Mouse (Mus musculus) heart, adult 8-10 months (tissue): Measurements from ENCODE around the gene Ifna12. TPM values are rescaled to one million over a fixed set of nuclear protein-coding genes. Genes with fewer than 3 reads are reported as not detected.
"Not testable (repeated sequence)": the region's sequence is repeated elsewhere in the genome, so short reads cannot be mapped to it uniquely, and the experiment has no call there.

Experiments
- DNase-seq: peaks from one replicate; pipeline ENCODE4 v3.0.0; 2022; ENCODE audit warnings: low spot score
- total RNA-seq, 4 experiments: library from RNA; stranded (reverse); gene quantifications; 2 replicates each; pipeline ENCODE4 v1.2.4; 2022

Ifna12 gene
- not detected for total RNA-seq

GRCm38 (mm10) chr4:88603276-88603675 is at the start of gene Ifna12:
Gene Ifna12, minus strand, starts transcription at chr4:88603376.
- no peak for DNase-seq

GRCm38 (mm10) chr4:88644359-88644758 is 41.2 kb upstream of the Ifna12 start, which contains the start of gene Ifna13:
Gene Ifna13, minus strand, starts transcription at chr4:88644459.
- no peak for DNase-seq

- no peak for DNase-seq
These were observed 39.4 kb upstream of the Ifna12 start for GRCm38 (mm10) chr4:88642526-88642925.

- DNase-seq: peak; percentile 94
These were observed 38.1 kb upstream of the Ifna12 start for GRCm38 (mm10) chr4:88641077-88641831.

- DNase-seq: peak; percentile 2
These were observed 37.5 kb upstream of the Ifna12 start for GRCm38 (mm10) chr4:88640704-88641076.

GRCm38 (mm10) chr4:88634311-88634710 is 31.1 kb upstream of the Ifna12 start, which contains the start of gene C87499:
Gene C87499, minus strand, starts transcription at chr4:88634411.
- DNase-seq: no peak

GRCm38 (mm10) chr4:88592285-88592684 is 10.9 kb downstream of the Ifna12 start, which contains the start of gene Ifna9:
Gene Ifna9, minus strand, starts transcription at chr4:88592385.
- no peak for DNase-seq

GRCm38 (mm10) chr4:88571698-88572097 is 31.5 kb downstream of the Ifna12 start, which contains the start of gene Ifna14:
Gene Ifna14, minus strand, starts transcription at chr4:88571798.
- no peak for DNase-seq

- DNase-seq: no peak
These were observed 41.4 kb downstream of the Ifna12 start for GRCm38 (mm10) chr4:88561791-88562190.

- DNase-seq: not testable (repeated sequence)
These were observed 45.0 kb downstream of the Ifna12 start, which contains the start of gene Ifna15 for GRCm38 (mm10) chr4:88558145-88558544. Gene Ifna15, minus strand, starts transcription at chr4:88558245.

Other genes starting within 250 kb of the Ifna12 start
- 1 to 10 TPM; 4.0 to 5.6 (median 4.4) TPM for gene Hacd4, start 164.4 kb downstream of the Ifna12 start, total RNA-seq
- gene Ifnb1, start 80.6 kb downstream of the Ifna12 start, total RNA-seq: not detected
- not detected for gene Ifna15, start 45.1 kb downstream of the Ifna12 start, total RNA-seq
- gene Ifna14, start 31.6 kb downstream of the Ifna12 start, total RNA-seq: not detected
- gene Ifna9, start 11.0 kb downstream of the Ifna12 start, total RNA-seq: not detected
- not detected for gene C87499, start 31.0 kb upstream of the Ifna12 start, total RNA-seq
- not detected for gene Ifna13, start 41.1 kb upstream of the Ifna12 start, total RNA-seq
- gene Ifna16, start 73.5 kb upstream of the Ifna12 start, total RNA-seq: not detected
- gene Ifna2, start 80.5 kb upstream of the Ifna12 start, total RNA-seq: not detected
- not detected for gene Ifnab, start 88.0 kb upstream of the Ifna12 start, total RNA-seq
- under 1 TPM; 0.41 to 0.87 (median 0.64) TPM for gene Gm26566, start 118.4 kb upstream of the Ifna12 start, total RNA-seq
- 10 to 100 TPM; 67.8 to 80.5 (median 71.9) TPM for gene Klhl9, start 119.1 kb upstream of the Ifna12 start, total RNA-seq
- not detected for gene Gm13271, start 151.5 kb upstream of the Ifna12 start, total RNA-seq
- gene Gm13283, start 156.7 kb upstream of the Ifna12 start, total RNA-seq: not detected
- gene Gm13290, start 170.5 kb upstream of the Ifna12 start, total RNA-seq: not detected
- gene Gm13289, start 173.5 kb upstream of the Ifna12 start, total RNA-seq: not detected
- not detected for gene Gm13272, start 176.5 kb upstream of the Ifna12 start, total RNA-seq
- not detected for gene Ifnz, start 178.8 kb upstream of the Ifna12 start, total RNA-seq
- not detected for gene Gm13276, start 182.3 kb upstream of the Ifna12 start, total RNA-seq
- gene Gm13277, start 185.3 kb upstream of the Ifna12 start, total RNA-seq: not detected
- gene Gm13278, start 188.2 kb upstream of the Ifna12 start, total RNA-seq: not detected
- gene Gm13275, start 191.1 kb upstream of the Ifna12 start, total RNA-seq: not detected
- not detected for gene Gm13279, start 194.0 kb upstream of the Ifna12 start, total RNA-seq
- gene Gm13285, start 196.3 kb upstream of the Ifna12 start, total RNA-seq: not detected
- not detected for gene Gm13287, start 199.9 kb upstream of the Ifna12 start, total RNA-seq
- gene Gm13288, start 202.2 kb upstream of the Ifna12 start, total RNA-seq: not detected
- gene Ifna7, start 212.9 kb upstream of the Ifna12 start, total RNA-seq: not detected
- gene Ifna11, start 216.6 kb upstream of the Ifna12 start, total RNA-seq: not detected
- not detected for gene Ifna6, start 224.0 kb upstream of the Ifna12 start, total RNA-seq
- not detected for gene Ifna5, start 232.1 kb upstream of the Ifna12 start, total RNA-seq
- gene Ifna4, start 238.5 kb upstream of the Ifna12 start, total RNA-seq: not detected
- gene Ifna1, start 246.7 kb upstream of the Ifna12 start, total RNA-seq: not detected